Mouse (Mus musculus) liver, embryonic 13.5 days (tissue): Measurements from ENCODE around the gene Ndufs3. TPM values are rescaled to one million over a fixed set of nuclear protein-coding genes. Genes with fewer than 3 reads are reported as not detected.

Source experiments
- ATAC-seq: fragments of 200-750 bp; cut with Nextera tagmentation; 2 replicates; pipeline ENCODE4 v1.8.0; 2017; ENCODE audit warnings: low read depth, mild to moderate bottlenecking, moderate number of reproducible peaks, moderate library complexity
- DNase-seq: peaks from one replicate; pipeline ENCODE4 v3.0.0; 2022
- H3K27ac ChIP-seq: fragments of 300-500 bp; sonication (generic); 2 replicates; pipeline ENCODE4 v1.5.1; 2015; ENCODE audit warnings: moderate library complexity, mild to moderate bottlenecking, inconsistent platforms
- H3K27me3 ChIP-seq: fragments of 300-500 bp; sonication (generic); 2 replicates; pipeline ENCODE4 v1.6.1; 2015; ENCODE audit warnings: mild to moderate bottlenecking, inconsistent platforms
- H3K36me3 ChIP-seq: fragments of 300-500 bp; sonication (generic); 2 replicates; pipeline ENCODE4 v1.6.1; 2015; ENCODE audit warnings: mild to moderate bottlenecking, inconsistent platforms
- H3K4me1 ChIP-seq: fragments of 300-500 bp; sonication (generic); replicated peaks from 2 replicates; pipeline ENCODE4 v1.6.1; 2015; ENCODE audit warnings: inconsistent platforms
- H3K4me2 ChIP-seq: fragments of 300-500 bp; sonication (generic); 2 replicates; pipeline ENCODE4 v1.6.1; 2015; ENCODE audit warnings: inconsistent platforms, mild to moderate bottlenecking, moderate library complexity
- H3K4me3 ChIP-seq: fragments of 300-500 bp; sonication (generic); replicated peaks from 2 replicates; pipeline ENCODE4 v1.5.1; 2015; ENCODE audit warnings: mild to moderate bottlenecking, inconsistent platforms
- H3K9ac ChIP-seq: fragments of 300-500 bp; sonication (generic); 2 replicates; pipeline ENCODE4 v1.6.1; 2015; ENCODE audit warnings: mild to moderate bottlenecking, inconsistent platforms
- H3K9me3 ChIP-seq: fragments of 300-500 bp; sonication (generic); replicated peaks from 2 replicates; pipeline ENCODE4 v1.6.1; 2016; ENCODE audit warnings: inconsistent platforms
- WGBS: fragments of 180-500 bp; shearing (Covaris S2); methylation state at CpG from one replicate; pipeline ENCODE4 v1.1.7; 2015; ENCODE audit not compliant: insufficient replicate concordance; 5-methylcytosine and 5-hydroxymethylcytosine counted together
- polyA plus RNA-seq: library from polyadenylated mRNA; unstranded; fragments of >200 nt; fragmentation: Nextera tagmentation; extraction: Ambion mirVana; gene quantifications from 2 replicates; pipeline ENCODE4 v1.2.1, GENCODE M21; 2015

Gene Ndufs3
- polyA plus RNA-seq, 1 experiment from 2014 or later: 156 TPM

- DNase-seq: no peak
- Histone ChIP-seq H3K4me2 (peak overlapping the region; percentile 82), H3K9ac (peak overlapping the region; percentile 92), H3K9me3 (no peaks in the 10 kb centered on the region), H3K36me3 (peaks cover 25% of the 10 kb centered on the region), H3K27me3 (no peaks in the 10 kb centered on the region), H3K27ac (peak overlapping the region; percentile 87), H3K4me1 (peaks cover 41% of the 10 kb centered on the region), H3K4me3 (peak overlapping the region; percentile 90)
- ATAC-seq: no peak
- WGBS: under 1% methylated on average over 13 of the region's 13 CpGs
Measured at GRCm38 (mm10) chr2:90847681-90848050, 57.0 kb downstream of the Ndufs3 start.

- peaks cover 41% of the 10 kb centered on the region for H3K4me1 ChIP-seq
- H3K27ac ChIP-seq: peak within 1 kb of the TSS; percentile 87
- peak within 1 kb of the TSS; percentile 82 for H3K4me2 ChIP-seq
- peaks cover 20% of the 10 kb centered on the region for H3K36me3 ChIP-seq
- peak; percentile 98 for DNase-seq
- H3K9me3 ChIP-seq: no peaks in the 10 kb centered on the region
- peak within 1 kb of the TSS; percentile 90 for H3K4me3 ChIP-seq
- WGBS: under 1% methylated on average over 67 of the region's 67 CpGs
- peak within 1 kb of the TSS; percentile 92 for H3K9ac ChIP-seq
- ATAC-seq: peak; percentile 95
- no peaks in the 10 kb centered on the region for H3K27me3 ChIP-seq
Measured at GRCm38 (mm10) chr2:90846955-90847680, 57.5 kb downstream of the Ndufs3 start, which contains the start of gene Mtch2. Mtch2 (plus strand) TSS chr2:90847155.

- Histone ChIP-seq H3K9ac (peak overlapping the region; percentile 77), H3K27ac (peak overlapping the region; percentile 63), H3K36me3 (peaks cover 15% of the 10 kb centered on the region), H3K4me2 (peak overlapping the region; percentile 78), H3K9me3 (no peaks in the 10 kb centered on the region), H3K27me3 (no peaks in the 10 kb centered on the region), H3K4me3 (peak overlapping the region; percentile 90), H3K4me1 (peaks cover 41% of the 10 kb centered on the region)
- 4% methylated on average over 8 of the region's 8 CpGs for WGBS
- ATAC-seq (peak; percentile 22), DNase-seq (no peak)
Measured at GRCm38 (mm10) chr2:90846597-90846954, 58.1 kb downstream of the Ndufs3 start.

GRCm38 (mm10) chr2:90846171-90846570 is 58.5 kb downstream of the Ndufs3 start:
- WGBS: 48% methylated on average over 6 of the region's 6 CpGs
- DNase-seq: no peak
- Histone ChIP-seq H3K36me3 (peaks cover 11% of the 10 kb centered on the region), H3K27me3 (no peaks in the 10 kb centered on the region), H3K4me3 (peak overlapping the region; percentile 90), H3K4me1 (peaks cover 39% of the 10 kb centered on the region), H3K9ac (peak overlapping the region; percentile 77; the same call in 1 of the 2 replicates), H3K27ac (peak overlapping the region; percentile 63), H3K9me3 (no peaks in the 10 kb centered on the region), H3K4me2 (peak overlapping the region; percentile 78)
- ATAC-seq: no peak

- no peaks in the 10 kb centered on the region for H3K9me3 ChIP-seq
- H3K36me3 ChIP-seq: peaks cover 2% of the 10 kb centered on the region
- H3K4me1 ChIP-seq: peaks cover 35% of the 10 kb centered on the region
- DNase-seq (no peak), ATAC-seq (no peak)
- WGBS: 53% methylated on average over 5 of the region's 5 CpGs
- H3K9ac ChIP-seq: no peak overlapping the region
- H3K4me2 ChIP-seq: no peak overlapping the region
- H3K27ac ChIP-seq: no peak overlapping the region; the same call in 1 of the 2 replicates
- H3K27me3 ChIP-seq: no peaks in the 10 kb centered on the region
- no peak overlapping the region for H3K4me3 ChIP-seq
Measured at GRCm38 (mm10) chr2:90845234-90845633, 59.4 kb downstream of the Ndufs3 start.

Other genes starting within 250 kb of the Ndufs3 start
- 35.1 and 44.0 TPM in 2 replicates for gene Nup160, start 227.6 kb downstream of the Ndufs3 start, polyA plus RNA-seq
- 30.4 and 37.1 TPM in 2 replicates for gene Fnbp4, start 159.5 kb downstream of the Ndufs3 start, polyA plus RNA-seq
- 0.03 and 0.06 TPM in 2 replicates for gene Agbl2, start 122.1 kb downstream of the Ndufs3 start, polyA plus RNA-seq
- gene Mtch2, start 57.7 kb downstream of the Ndufs3 start, polyA plus RNA-seq: 152 and 154 TPM in 2 replicates
- gene C1qtnf4, start 19.0 kb downstream of the Ndufs3 start, polyA plus RNA-seq: 3.0 and 4.4 TPM in 2 replicates
- gene Kbtbd4, start 87 bp downstream of the Ndufs3 start, polyA plus RNA-seq: 17.5 and 21.0 TPM in 2 replicates
- 54.9 and 68.3 TPM in 2 replicates for gene Celf1, start 35.6 kb upstream of the Ndufs3 start, polyA plus RNA-seq
- gene Rapsn, start 130.8 kb upstream of the Ndufs3 start, polyA plus RNA-seq: 0.69 and 1.00 TPM in 2 replicates
- gene Psmc3, start 149.2 kb upstream of the Ndufs3 start, polyA plus RNA-seq: 188 and 213 TPM in 2 replicates
- 10.6 and 10.9 TPM in 2 replicates for gene Slc39a13, start 165.6 kb upstream of the Ndufs3 start, polyA plus RNA-seq
- 14.1 and 15.1 TPM in 2 replicates for gene Spi1, start 177.6 kb upstream of the Ndufs3 start, polyA plus RNA-seq
- 0.14 and 0.95 TPM in 2 replicates for gene Mybpc3, start 213.3 kb upstream of the Ndufs3 start, polyA plus RNA-seq